Mouse (Mus musculus) liver, embryonic 14.5 days (tissue): Measurements from ENCODE around the gene Btnl9.

Experiments
- CTCF ChIP-seq: IDR thresholded peaks from 2 replicates; pipeline ENCODE4 v1.5.1; 2016; ENCODE audit warnings: antibody characterized with exemption, low read depth, control low read depth
- EP300 ChIP-seq: IDR thresholded peaks from 2 replicates; pipeline ENCODE4 v1.6.1; 2016; ENCODE audit warnings: antibody characterized with exemption, low read depth

- TF ChIP-seq EP300 (no peak), CTCF (no peak)
These were observed 742 bp upstream of the Btnl9 start for GRCm38 (mm10) chr11:49187701-49188100.
